In the genomic region with DNA sequence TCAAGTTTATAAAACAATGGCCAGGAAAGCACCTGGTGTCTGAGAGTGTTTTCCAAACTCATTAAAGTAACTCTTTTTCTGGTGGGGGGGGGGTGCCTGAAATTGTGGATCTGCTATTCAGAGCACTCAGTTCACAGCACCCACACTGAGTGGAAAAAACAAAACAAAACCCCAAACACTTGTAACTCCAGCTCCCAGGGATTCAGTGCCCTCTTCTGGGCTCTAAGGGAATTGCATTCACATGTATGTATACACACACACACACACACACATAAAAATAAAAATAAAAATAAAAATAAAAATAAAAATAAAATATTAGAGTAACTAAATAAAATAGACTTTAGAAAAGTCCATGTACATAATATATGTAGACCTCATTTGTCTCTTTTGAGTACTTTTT, we compare ENCODE assay signal across 29 mouse cellular contexts. TPM values are rescaled to one million over a fixed set of nuclear protein-coding genes. Genes with fewer than 3 reads are reported as not detected.
A peak's percentile ranks its signal among the peaks of the same experiment; 100 is the strongest.
DNase-seq lines count a peak whose midpoint lies in the region; ATAC-seq and TF ChIP-seq lines count a peak whose summit lies in the region.
"Had no signal": no experiment of that assay in that cellular context is flagged by ENCODE, and none has a peak within 500 bp of the region (broad histone marks: within the 10 kb centered on the region; RNA-seq: fewer than 3 reads in every experiment).

No protein-coding gene starts in this region.

- peak; percentile 16; the same call in 1 of the 2 replicates for TF ChIP-seq CTCF in kidney, postnatal 0 days (IDR thresholded peaks at IDR 0.05; ENCODE audit: low read depth)
- TF ChIP-seq CTCF in kidney, adult 2 months (conservative IDR thresholded peaks at IDR 0.05; ENCODE audit: insufficient read depth, insufficient read length, low read depth, low read length): no peak
- peak; percentile 36 for TF ChIP-seq CTCF in lung, postnatal 0 days (IDR thresholded peaks at IDR 0.05)
- no peak for TF ChIP-seq CTCF in lung, adult 2 months (IDR thresholded peaks at IDR 0.05; ENCODE audit: insufficient read depth, low read length)
- peak in 2 of 3 experiments; percentile 5 to 22; a peak in 1 of 6 replicates for TF ChIP-seq CTCF in MEL (IDR thresholded peaks at IDR 0.05 in 2 of 3, conservative IDR thresholded peaks at IDR 0.05 in 1 of 3; ENCODE audit: control insufficient read depth in 1 of 3, insufficient read depth in 1 of 3, low read depth in 2 of 3, low read length in 3 of 3, poor library complexity in 1 of 3, severe bottlenecking in 1 of 3)

- no peak for DNase-seq in kidney, postnatal 0 days (ENCODE audit: low spot score)
- DNase-seq in kidney, adult 2 months: no peak
- DNase-seq in lung, postnatal 0 days (ENCODE audit: low spot score): no peak
- no peak for DNase-seq in lung, adult 2 months
- no peak for DNase-seq in MEL (ENCODE audit: low read depth, low spot score)
- DNase-seq in splenic B cell, adult 2 months (ENCODE audit: low read depth, low spot score): peak; percentile 16
- no peak for DNase-seq in cerebellum, adult 11-12 months
- DNase-seq in kidney, postnatal 25 days: no peak
- DNase-seq: adrenal gland, postnatal 10 days; B cell, adult 2 months; cerebellum, adult 18-20 months; cerebellum, postnatal 14 days; gastrocnemius, postnatal 14 days; heart, postnatal 36 days; kidney, adult 18-20 months; left cerebral cortex, postnatal 4 days; lung, postnatal 10 days; retina, postnatal 1 day; right cerebral cortex, postnatal 14 days; thymus, postnatal 14 days had no signal

- no peak overlapping the region for H3K4me2 ChIP-seq in kidney, postnatal 0 days (ENCODE audit: low read length)
- no peak overlapping the region for H3K4me2 ChIP-seq in lung, postnatal 0 days (replicated peaks; ENCODE audit: low read depth, low read length)
- H3K4me2 ChIP-seq: hindbrain, embryonic 13.5 days; liver, embryonic 15.5 days; midbrain, embryonic 13.5 days; neural tube, embryonic 15.5 days; stomach, embryonic 15.5 days had no signal

- H3K4me1 ChIP-seq in kidney, postnatal 0 days (replicated peaks; ENCODE audit: insufficient read depth, low read length): no peaks in the 10 kb centered on the region; the same call in 1 of the 2 replicates
- peaks cover 9% of the 10 kb centered on the region; the same call in 1 of the 2 replicates for H3K4me1 ChIP-seq in kidney, adult 2 months (ENCODE audit: control insufficient read depth, insufficient read depth, low read length)
- H3K4me1 ChIP-seq in lung, postnatal 0 days (ENCODE audit: insufficient read depth, low read depth, low read length): no peaks in the 10 kb centered on the region
- H3K4me1 ChIP-seq in lung, adult 2 months (ENCODE audit: control insufficient read depth, insufficient read depth, low read length): 0 out of 2 replicates have a peak, but pooled peaks cover 2% of the 10 kb centered on the region
- no peaks in the 10 kb centered on the region for H3K4me1 ChIP-seq in MEL (ENCODE audit: control insufficient read depth in 1 of 2, insufficient read depth in 2 of 2, low read length in 2 of 2)
- H3K4me1 ChIP-seq: neural tube, embryonic 15.5 days; stomach, embryonic 15.5 days had no signal

- TF ChIP-seq RAD21 in MEL (IDR thresholded peaks at IDR 0.05; ENCODE audit: low read depth, low read length): no peak

- H3K4me3 ChIP-seq in kidney, postnatal 0 days (replicated peaks; ENCODE audit: low read depth, low read length): no peak overlapping the region
- H3K4me3 ChIP-seq in kidney, adult 2 months (ENCODE audit: insufficient read depth, low read depth, low read length): no peak overlapping the region
- no peak overlapping the region for H3K4me3 ChIP-seq in lung, postnatal 0 days (ENCODE audit: low read depth, low read length)
- no peak overlapping the region for H3K4me3 ChIP-seq in lung, adult 2 months (replicated peaks; ENCODE audit: extremely low read depth, low read depth, low read length)
- no peak overlapping the region for H3K4me3 ChIP-seq in MEL (ENCODE audit: control insufficient read depth in 1 of 2, insufficient read depth in 1 of 2, low read depth in 2 of 2, low read length in 2 of 2)
- H3K4me3 ChIP-seq: erythroblast, embryonic 14.5 days; heart, embryonic 10.5 days; hindbrain, embryonic 13.5 days; liver, embryonic 15.5 days; midbrain, embryonic 13.5 days; neural tube, embryonic 15.5 days; stomach, embryonic 15.5 days had no signal

- no peaks in the 10 kb centered on the region for H3K27me3 ChIP-seq in kidney, postnatal 0 days (ENCODE audit: insufficient read depth, low read length)
- no peaks in the 10 kb centered on the region for H3K27me3 ChIP-seq in kidney, adult 2 months (replicated peaks; ENCODE audit: control insufficient read depth, insufficient read depth, low read length)
- H3K27me3 ChIP-seq in lung, postnatal 0 days (replicated peaks; ENCODE audit: insufficient read depth, low read length): no peaks in the 10 kb centered on the region
- H3K27me3 ChIP-seq in MEL (ENCODE audit: control insufficient read depth in 1 of 2, insufficient read depth in 2 of 2, low read length in 2 of 2): no peaks in the 10 kb centered on the region
- H3K27me3 ChIP-seq in splenic B cell, adult 2 months (ENCODE audit: control insufficient read depth, insufficient read depth, low read length, poor library complexity, severe bottlenecking): no peaks in the 10 kb centered on the region
- H3K27me3 ChIP-seq: hindbrain, embryonic 13.5 days; liver, embryonic 15.5 days; midbrain, embryonic 13.5 days; neural tube, embryonic 15.5 days; stomach, embryonic 15.5 days had no signal

- no peak overlapping the region for H3K9ac ChIP-seq in kidney, postnatal 0 days (ENCODE audit: low read depth, low read length)
- H3K9ac ChIP-seq in lung, postnatal 0 days (replicated peaks; ENCODE audit: low read depth): no peak overlapping the region
- H3K9ac ChIP-seq in MEL (ENCODE audit: control insufficient read depth, low read depth, low read length, poor library complexity, severe bottlenecking): no peak overlapping the region
- H3K9ac ChIP-seq: hindbrain, embryonic 13.5 days; liver, embryonic 15.5 days; midbrain, embryonic 13.5 days; neural tube, embryonic 15.5 days; stomach, embryonic 15.5 days had no signal

- TF ChIP-seq POLR2A in kidney, adult 2 months (IDR thresholded peaks at IDR 0.05; ENCODE audit: low read depth, low read length): no peak
- no peak for TF ChIP-seq POLR2A in lung, adult 2 months (IDR thresholded peaks at IDR 0.05; ENCODE audit: borderline replicate concordance, extremely low read depth, low read depth, low read length)
- no peak for TF ChIP-seq POLR2A in MEL (IDR thresholded peaks at IDR 0.05; ENCODE audit: control insufficient read depth in 1 of 2, insufficient read depth in 1 of 2, low read depth in 1 of 2, low read length in 2 of 2, poor library complexity in 1 of 2)

- 0 out of 2 replicates have a peak, but pooled peaks cover 11% of the 10 kb centered on the region for H3K36me3 ChIP-seq in kidney, postnatal 0 days (ENCODE audit: insufficient read depth, low read length)
- 0 out of 2 replicates have a peak, but pooled peaks cover 2% of the 10 kb centered on the region for H3K36me3 ChIP-seq in kidney, adult 2 months (ENCODE audit: control insufficient read depth, insufficient read depth, low read length)
- H3K36me3 ChIP-seq in lung, postnatal 0 days (ENCODE audit: insufficient read depth, low read length): no peaks in the 10 kb centered on the region; the same call in 1 of the 2 replicates
- H3K36me3 ChIP-seq in MEL (ENCODE audit: control insufficient read depth in 1 of 2, insufficient read depth in 2 of 2, low read length in 2 of 2): no peaks in the 10 kb centered on the region; a peak in 1 of 4 replicates
- no peaks in the 10 kb centered on the region for H3K36me3 ChIP-seq in splenic B cell, adult 2 months (ENCODE audit: control insufficient read depth, insufficient read depth, low read length, poor library complexity, severe bottlenecking)

- H3K9me3 ChIP-seq in kidney, postnatal 0 days (replicated peaks; ENCODE audit: low read length): no peaks in the 10 kb centered on the region
- H3K9me3 ChIP-seq in lung, postnatal 0 days (ENCODE audit: low read length): no peaks in the 10 kb centered on the region
- no peaks in the 10 kb centered on the region for H3K9me3 ChIP-seq in MEL (replicated peaks; ENCODE audit: insufficient read depth, low read length)
- H3K9me3 ChIP-seq: heart, embryonic 10.5 days; hindbrain, embryonic 13.5 days; liver, embryonic 15.5 days; midbrain, embryonic 13.5 days; neural tube, embryonic 15.5 days; stomach, embryonic 15.5 days had no signal

- no peak for TF ChIP-seq EP300 in lung, postnatal 0 days (IDR thresholded peaks at IDR 0.05)
- no peak for TF ChIP-seq EP300 in MEL (IDR thresholded peaks at IDR 0.05; ENCODE audit: low read depth in 1 of 2, low read length in 2 of 2)

- peaks cover 8% of the 10 kb centered on the region; the same call in 1 of the 2 replicates for H3K79me2 ChIP-seq in MEL (ENCODE audit: control insufficient read depth, insufficient read depth, low read length, poor library complexity)

- no peak; the same call in 1 of the 2 replicates for ATAC-seq in kidney, postnatal 0 days (replicated peaks; ENCODE audit: low FRiP score, low read depth)
- no peak for ATAC-seq in lung, postnatal 0 days
- ATAC-seq: forebrain, embryonic 16.5 days; midbrain, embryonic 13.5 days had no signal

- no peak overlapping the region for H3K27ac ChIP-seq in kidney, postnatal 0 days
- no peak overlapping the region for H3K27ac ChIP-seq in kidney, adult 2 months (ENCODE audit: insufficient read depth, low read depth, low read length)
- H3K27ac ChIP-seq in lung, postnatal 0 days (ENCODE audit: low read length): no peak overlapping the region
- no peak overlapping the region for H3K27ac ChIP-seq in MEL (ENCODE audit: control insufficient read depth, low read depth, low read length)
- H3K27ac ChIP-seq: heart, embryonic 10.5 days; hindbrain, embryonic 13.5 days; liver, embryonic 15.5 days; macrophage; midbrain, embryonic 13.5 days; neural tube, embryonic 15.5 days; stomach, embryonic 15.5 days had no signal

TF ChIP-seq in MEL, 35 proteins besides CTCF, POLR2A, EP300 and RAD21 (continues in another document):
- no peak for TF ChIP-seq HCFC1 (IDR thresholded peaks at IDR 0.05; ENCODE audit: low read depth, low read length)

RNA-seq across cellular contexts. Expression of a gene that starts 8.4 kb away (rescaled TPM):
- polyA plus RNA-seq in kidney, postnatal 0 days (2015; fragmentation: Nextera tagmentation; extraction: Ambion mirVana): 105 and 115 TPM in 2 replicates
- 155 and 160 TPM in 2 replicates for polyA plus RNA-seq in kidney, adult 2 months (2012; rRNA removed)
- polyA plus RNA-seq in lung, postnatal 0 days (2015; fragmentation: Nextera tagmentation; extraction: Ambion mirVana): 79.3 and 81.1 TPM in 2 replicates
- polyA plus RNA-seq in lung, adult 2 months (2012; rRNA removed): 69.3 and 73.6 TPM in 2 replicates
- total RNA-seq in MEL (2012; rRNA removed): 41.0 and 47.3 TPM in 2 replicates
- 10 to 100 TPM; 50.0 to 86.3 TPM for polyA plus RNA-seq in MEL (2012; ENCODE audit: insufficient read depth in 1 of 2, insufficient read length in 2 of 2, low read depth in 1 of 2, low replicate concordance in 2 of 2, missing spikeins in 1 of 2)

RNA-seq across cellular contexts. Expression of a gene that starts 49.2 kb away (rescaled TPM):
- polyA plus RNA-seq in kidney, postnatal 0 days (2015; fragmentation: Nextera tagmentation; extraction: Ambion mirVana): 28.2 and 33.0 TPM in 2 replicates
- 13.5 and 15.6 TPM in 2 replicates for polyA plus RNA-seq in kidney, adult 2 months (2012; rRNA removed)
- 21.2 and 23.4 TPM in 2 replicates for polyA plus RNA-seq in lung, postnatal 0 days (2015; fragmentation: Nextera tagmentation; extraction: Ambion mirVana)
- polyA plus RNA-seq in lung, adult 2 months (2012; rRNA removed): 9.2 and 14.8 TPM in 2 replicates
- total RNA-seq in MEL (2012; rRNA removed): 16.9 and 17.2 TPM in 2 replicates
- polyA plus RNA-seq in MEL (2012; ENCODE audit: insufficient read depth in 1 of 2, insufficient read length in 2 of 2, low read depth in 1 of 2, low replicate concordance in 2 of 2, missing spikeins in 1 of 2): 10 to 100 TPM in 1 of 2 experiments, not detected in 1; 27.7 TPM

Comparison
In these comparisons a context has a peak if more than half of its experiments do, and no peak if none do; other contexts are left out.
1. CTCF ChIP-seq: peak in kidney, postnatal 0 days (single experiment), lung, postnatal 0 days (single experiment) and MEL (2 of 3); none in kidney, adult 2 months (single experiment) and lung, adult 2 months (single experiment).